Mouse (Mus musculus): ENCODE results near the gene Cd3eap. TPM values are rescaled to one million over a fixed set of nuclear protein-coding genes. Genes with fewer than 3 reads are reported as not detected.

The Cd3eap gene
- polyA plus RNA-seq, 1 experiment from 2014 or later = 19.5 TPM

- Histone ChIP-seq H3K27me3 (replicated peaks) (peaks cover 84% of the 10 kb centered on the region), H3K4me1 (peaks cover 31% of the 10 kb centered on the region), H3K9me3 (replicated peaks) (no peaks in the 10 kb centered on the region), H3K4me3 (no peak overlapping the region), H3K9ac (no peak overlapping the region), H3K27ac (no peak overlapping the region), H3K4me2 (no peak overlapping the region), H3K36me3 (no peaks in the 10 kb centered on the region)
- ATAC-seq = no peak
- 30% methylated on average over 4 of the region's 4 CpGs for WGBS (ENCODE audit: insufficient replicate concordance)
Measured at GRCm38 (mm10) chr7:19311991-19312390, 47.3 kb downstream of the Cd3eap start.

GRCm38 (mm10) chr7:19309884-19310641 lies 49.2 kb downstream of the Cd3eap start, which contains the start of gene Fosb:
Gene Fosb, minus strand, starts transcription at chr7:19310051.
- H3K27ac ChIP-seq = no peak within 1 kb of the TSS; the same call in 1 of the 2 replicates
- ATAC-seq = peak; percentile 81
- H3K27me3 ChIP-seq (replicated peaks) = peaks cover 84% of the 10 kb centered on the region
- under 1% methylated on average over 49 of the region's 49 CpGs for WGBS (ENCODE audit: insufficient replicate concordance)
- H3K4me1 ChIP-seq = peaks cover 32% of the 10 kb centered on the region
- peak within 1 kb of the TSS; percentile 72 for H3K4me3 ChIP-seq
- no peaks in the 10 kb centered on the region for H3K9me3 ChIP-seq (replicated peaks)
- peak within 1 kb of the TSS; percentile 99 for H3K4me2 ChIP-seq
- no peaks in the 10 kb centered on the region for H3K36me3 ChIP-seq
- H3K9ac ChIP-seq = peak within 1 kb of the TSS; percentile 64

- 1% methylated on average over 48 of the region's 48 CpGs for WGBS (ENCODE audit: insufficient replicate concordance)
- Histone ChIP-seq H3K27me3 (replicated peaks) (peaks cover 84% of the 10 kb centered on the region), H3K4me1 (peaks cover 38% of the 10 kb centered on the region)
Measured at GRCm38 (mm10) chr7:19309278-19309883, 49.9 kb downstream of the Cd3eap start.

GRCm38 (mm10) chr7:19308454-19309277 lies 50.6 kb downstream of the Cd3eap start:
- H3K4me1 ChIP-seq = peaks cover 44% of the 10 kb centered on the region
- peak overlapping the region; percentile 66 for H3K27ac ChIP-seq

More at GRCm38 (mm10) chr7:19309278-19309883, 49.9 kb downstream of the Cd3eap start:
- H3K36me3 ChIP-seq = no peaks in the 10 kb centered on the region
- no peak for ATAC-seq
- H3K9ac ChIP-seq = peak overlapping the region; percentile 64
- H3K4me3 ChIP-seq = peak overlapping the region; percentile 72
- H3K9me3 ChIP-seq (replicated peaks) = no peaks in the 10 kb centered on the region
- no peak overlapping the region for H3K27ac ChIP-seq
- H3K4me2 ChIP-seq = peak overlapping the region; percentile 99

GRCm38 (mm10) chr7:19307739-19308453 lies 51.4 kb downstream of the Cd3eap start:
- no peaks in the 10 kb centered on the region for H3K36me3 ChIP-seq
- peaks cover 44% of the 10 kb centered on the region for H3K4me1 ChIP-seq
- H3K4me2 ChIP-seq = peak overlapping the region; percentile 99
- H3K9ac ChIP-seq = peak overlapping the region; percentile 64
- no peaks in the 10 kb centered on the region for H3K9me3 ChIP-seq (replicated peaks)
- peak; percentile 27 for ATAC-seq
- peak overlapping the region; percentile 72 for H3K4me3 ChIP-seq
- H3K27ac ChIP-seq = peak overlapping the region; percentile 66
- 2% methylated on average over 18 of the region's 18 CpGs for WGBS (ENCODE audit: insufficient replicate concordance)
- peaks cover 84% of the 10 kb centered on the region for H3K27me3 ChIP-seq (replicated peaks)

More at GRCm38 (mm10) chr7:19308454-19309277, 50.6 kb downstream of the Cd3eap start:
- H3K9me3 ChIP-seq (replicated peaks) = no peaks in the 10 kb centered on the region
- H3K27me3 ChIP-seq (replicated peaks) = peaks cover 84% of the 10 kb centered on the region
- H3K4me2 ChIP-seq = peak overlapping the region; percentile 99
- peak; percentile 82 for ATAC-seq
- under 1% methylated on average over 58 of the region's 58 CpGs for WGBS (ENCODE audit: insufficient replicate concordance)
- peak overlapping the region; percentile 64 for H3K9ac ChIP-seq
- no peaks in the 10 kb centered on the region for H3K36me3 ChIP-seq
- H3K4me3 ChIP-seq = peak overlapping the region; percentile 72

DNA sequence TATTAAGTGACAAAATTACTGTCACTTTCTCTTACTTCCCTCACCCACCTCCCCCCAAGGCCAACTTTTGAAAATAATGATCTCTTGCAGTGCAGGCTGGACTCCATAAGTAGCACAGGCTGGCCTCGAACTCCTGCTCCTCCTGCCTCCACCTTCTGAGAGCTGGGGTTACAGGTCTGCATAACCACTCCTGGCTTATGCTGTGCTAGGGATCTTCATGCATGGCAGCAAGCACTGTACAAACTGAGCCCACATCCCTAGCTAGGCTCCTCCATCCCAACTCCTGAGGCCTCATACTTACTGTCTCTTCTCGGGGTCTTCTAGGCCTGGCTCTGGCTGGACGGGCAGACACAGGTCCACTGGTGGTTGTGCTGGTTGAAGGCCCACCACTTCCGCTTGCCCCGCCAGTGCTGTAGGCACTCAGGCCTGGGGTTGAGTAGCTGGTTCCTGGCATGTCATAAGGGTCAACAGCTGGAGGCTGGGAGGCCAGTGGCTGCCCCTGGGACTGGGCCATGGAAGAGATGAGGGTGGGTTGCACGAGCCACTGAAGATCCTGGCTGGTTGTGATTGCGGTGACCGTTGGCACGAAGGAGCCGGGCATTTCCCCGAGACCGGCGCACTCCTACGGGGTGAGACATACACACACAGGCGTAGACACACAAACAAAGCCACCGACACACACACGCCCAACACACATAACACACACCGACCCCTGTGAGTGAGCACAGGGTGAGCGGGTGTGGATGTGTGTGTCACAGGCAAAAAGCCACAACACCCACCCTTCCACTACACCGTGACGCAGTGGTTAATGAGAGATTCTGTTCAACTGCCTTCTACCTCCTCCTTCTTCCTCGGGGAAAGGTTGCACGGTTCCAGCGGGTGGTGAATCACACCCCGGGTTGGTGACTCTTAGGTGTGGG lies 52.2 kb downstream of the Cd3eap start:
- H3K4me3 ChIP-seq = 0 out of 2 replicates have a peak overlapping the region, but pooled peaks have one; percentile 72
- no peaks in the 10 kb centered on the region for H3K9me3 ChIP-seq (replicated peaks)
- peak overlapping the region; percentile 99 for H3K4me2 ChIP-seq
- H3K9ac ChIP-seq = no peak overlapping the region
- no peak for ATAC-seq
- H3K27ac ChIP-seq = no peak overlapping the region
- H3K4me1 ChIP-seq = peaks cover 44% of the 10 kb centered on the region
- WGBS (ENCODE audit: insufficient replicate concordance) = 54% methylated on average over 25 of the region's 25 CpGs
- H3K36me3 ChIP-seq = no peaks in the 10 kb centered on the region
- peaks cover 84% of the 10 kb centered on the region for H3K27me3 ChIP-seq (replicated peaks)

MicroRNA genes within 50 kb of the gene (microRNA counts, 519-probe panel; counts per million panel counts)
- 582 counts per million, percentile 70 among the panel's probes with 10 or more counts for microRNA mmu-miR-343

Small RNA genes lying within 50 kb of the gene (microRNA-seq; reads per million reads assigned to microRNA genes)
- gene Mir343 = not detected

Other genes with a start within 250 kb of the Cd3eap start
- 0.55 and 0.66 TPM in 2 replicates for gene Gm4969, start 241.1 kb downstream of the Cd3eap start, polyA plus RNA-seq (2016; fragmentation: Nextera tagmentation; extraction: Ambion mirVana)
- gene Fbxo46, start 239.6 kb downstream of the Cd3eap start, polyA plus RNA-seq (2016; fragmentation: Nextera tagmentation; extraction: Ambion mirVana) = 8.1 and 10.1 TPM in 2 replicates
- gene Qpctl, start 210.2 kb downstream of the Cd3eap start, polyA plus RNA-seq (2016; fragmentation: Nextera tagmentation; extraction: Ambion mirVana) = 4.9 and 5.5 TPM in 2 replicates
- 97.8 and 98.3 TPM in 2 replicates for gene Snrpd2, start 209.8 kb downstream of the Cd3eap start, polyA plus RNA-seq (2016; fragmentation: Nextera tagmentation; extraction: Ambion mirVana)
- gene Gipr, start 193.4 kb downstream of the Cd3eap start, polyA plus RNA-seq (2016; fragmentation: Nextera tagmentation; extraction: Ambion mirVana) = 0.18 and 0.41 TPM in 2 replicates
- gene Eml2, start 183.1 kb downstream of the Cd3eap start, polyA plus RNA-seq (2016; fragmentation: Nextera tagmentation; extraction: Ambion mirVana) = 4.1 and 5.1 TPM in 2 replicates
- gene Gpr4, start 146.9 kb downstream of the Cd3eap start, polyA plus RNA-seq (2016; fragmentation: Nextera tagmentation; extraction: Ambion mirVana) = 0.51 and 0.62 TPM in 2 replicates
- gene Opa3, start 131.1 kb downstream of the Cd3eap start, polyA plus RNA-seq (2016; fragmentation: Nextera tagmentation; extraction: Ambion mirVana) = 22.1 and 23.3 TPM in 2 replicates
- 61.1 and 61.5 TPM in 2 replicates for gene Vasp, start 87.7 kb downstream of the Cd3eap start, polyA plus RNA-seq (2016; fragmentation: Nextera tagmentation; extraction: Ambion mirVana)
- not detected in 2 replicates for gene Ppm1n, start 79.4 kb downstream of the Cd3eap start, polyA plus RNA-seq (2016; fragmentation: Nextera tagmentation; extraction: Ambion mirVana)
- gene Rtn2, start 76.9 kb downstream of the Cd3eap start, polyA plus RNA-seq (2016; fragmentation: Nextera tagmentation; extraction: Ambion mirVana) = 5.1 and 5.6 TPM in 2 replicates
- gene Fosb, start 49.4 kb downstream of the Cd3eap start, polyA plus RNA-seq (2016; fragmentation: Nextera tagmentation; extraction: Ambion mirVana) = 0.04 and 0.05 TPM in 2 replicates
- 25.8 and 31.5 TPM in 2 replicates for gene Ercc1, start 14.7 kb downstream of the Cd3eap start, polyA plus RNA-seq (2016; fragmentation: Nextera tagmentation; extraction: Ambion mirVana)
- 1.7 and 1.9 TPM in 2 replicates for gene Ppp1r13l, start 266 bp upstream of the Cd3eap start, polyA plus RNA-seq (2016; fragmentation: Nextera tagmentation; extraction: Ambion mirVana)
- 9.9 and 10.9 TPM in 2 replicates for gene Ercc2, start 22.5 kb upstream of the Cd3eap start, polyA plus RNA-seq (2016; fragmentation: Nextera tagmentation; extraction: Ambion mirVana)
- gene Klc3, start 44.6 kb upstream of the Cd3eap start, polyA plus RNA-seq (2016; fragmentation: Nextera tagmentation; extraction: Ambion mirVana) = 0.58 and 1.2 TPM in 2 replicates
- gene Ckm, start 45.3 kb upstream of the Cd3eap start, polyA plus RNA-seq (2016; fragmentation: Nextera tagmentation; extraction: Ambion mirVana) = 0.15 and 0.20 TPM in 2 replicates
- gene Mark4, start 99.3 kb upstream of the Cd3eap start, polyA plus RNA-seq (2016; fragmentation: Nextera tagmentation; extraction: Ambion mirVana) = 3.8 and 4.2 TPM in 2 replicates
- 3.6 and 3.9 TPM in 2 replicates for gene Exoc3l2, start 103.8 kb upstream of the Cd3eap start, polyA plus RNA-seq (2016; fragmentation: Nextera tagmentation; extraction: Ambion mirVana)
- 2.1 TPM in 2 replicates for gene Bloc1s3, start 148.9 kb upstream of the Cd3eap start, polyA plus RNA-seq (2016; fragmentation: Nextera tagmentation; extraction: Ambion mirVana)
- 68.4 and 68.6 TPM in 2 replicates for gene Trappc6a, start 148.9 kb upstream of the Cd3eap start, polyA plus RNA-seq (2016; fragmentation: Nextera tagmentation; extraction: Ambion mirVana)
- gene Nkpd1, start 158.4 kb upstream of the Cd3eap start, polyA plus RNA-seq (2016; fragmentation: Nextera tagmentation; extraction: Ambion mirVana) = not detected in 2 replicates
- 19.1 and 20.2 TPM in 2 replicates for gene Ppp1r37, start 203.6 kb upstream of the Cd3eap start, polyA plus RNA-seq (2016; fragmentation: Nextera tagmentation; extraction: Ambion mirVana)
- 1.5 TPM in 2 replicates for gene Zfp296, start 217.8 kb upstream of the Cd3eap start, polyA plus RNA-seq (2016; fragmentation: Nextera tagmentation; extraction: Ambion mirVana)
- 101 TPM in 2 replicates for gene Gemin7, start 218.1 kb upstream of the Cd3eap start, polyA plus RNA-seq (2016; fragmentation: Nextera tagmentation; extraction: Ambion mirVana)
- gene Clasrp, start 245.0 kb upstream of the Cd3eap start, polyA plus RNA-seq (2016; fragmentation: Nextera tagmentation; extraction: Ambion mirVana) = 23.9 and 24.2 TPM in 2 replicates